Mouse (Mus musculus) heart, embryonic 10.5 days (tissue): Measurements from ENCODE around the gene Gm10477. TPM values are rescaled to one million over a fixed set of nuclear protein-coding genes. Genes with fewer than 3 reads are reported as not detected.
"Not testable (repeated sequence)": the region's sequence is repeated elsewhere in the genome, so short reads cannot be mapped to it uniquely, and the experiment has no call there.

ENCODE experiments used
- DNase-seq: peaks from one replicate; pipeline ENCODE4 v3.0.0-alpha.2; 2017; ENCODE audit warnings: low spot score
- H3K27ac ChIP-seq: fragments of 300-500 bp; sonication (generic); 2 replicates; pipeline ENCODE4 v1.5.1; 2016; ENCODE audit warnings: mild to moderate bottlenecking
- H3K27me3 ChIP-seq: fragments of 300-500 bp; sonication (generic); 2 replicates; pipeline ENCODE4 v1.6.1; 2016; ENCODE audit warnings: mild to moderate bottlenecking; ENCODE audit not compliant: poor library complexity, insufficient read depth, severe bottlenecking
- H3K36me3 ChIP-seq: fragments of 300-500 bp; sonication (generic); 2 replicates; pipeline ENCODE4 v1.6.1; 2016; ENCODE audit warnings: mild to moderate bottlenecking, moderate library complexity
- H3K4me1 ChIP-seq: fragments of 300-500 bp; sonication (generic); 2 replicates; pipeline ENCODE4 v1.6.1; 2016; ENCODE audit warnings: mild to moderate bottlenecking
- H3K4me3 ChIP-seq: fragments of 300-500 bp; sonication (generic); 2 replicates; pipeline ENCODE4 v1.5.1; 2016; ENCODE audit warnings: mild to moderate bottlenecking, moderate library complexity
- H3K9me3 ChIP-seq: fragments of 300-500 bp; sonication (generic); 2 replicates; pipeline ENCODE4 v1.6.1; 2016; ENCODE audit warnings: mild to moderate bottlenecking, moderate library complexity
- WGBS: fragments of 180-500 bp; shearing (Covaris S2); methylation state at CpG from one replicate; pipeline ENCODE4 v1.1.7; 2016; 5-methylcytosine and 5-hydroxymethylcytosine counted together
- polyA plus RNA-seq: library from polyadenylated mRNA; unstranded; fragments of >200 nt; fragmentation: Nextera tagmentation; extraction: Ambion mirVana; gene quantifications from 2 replicates; pipeline ENCODE4 v1.2.1, GENCODE M21; 2016

Gm10477 gene
- polyA plus RNA-seq, result not detected in 2 replicates

GRCm38 (mm10) chrX:56524442-56524841 is at the start of gene Gm10477:
Gm10477 (plus strand) TSS chrX:56524742.
- not testable (repeated sequence) for H3K27ac ChIP-seq, H3K36me3 ChIP-seq, H3K27me3 ChIP-seq, H3K4me3 ChIP-seq, DNase-seq, H3K9me3 ChIP-seq, H3K4me1 ChIP-seq
- 77% methylated on average over 6 of the region's 6 CpGs for WGBS

GRCm38 (mm10) chrX:56477553-56477952 is 47.0 kb upstream of the Gm10477 start:
- DNase-seq, result no peak
- Histone ChIP-seq H3K36me3 (no peaks in the 10 kb centered on the region), H3K4me1 (no peaks in the 10 kb centered on the region), H3K27me3 (no peaks in the 10 kb centered on the region), H3K9me3 (no peaks in the 10 kb centered on the region), H3K27ac (no peak overlapping the region), H3K4me3 (no peak overlapping the region)
- WGBS, result 80% methylated on average over 3 of the region's 3 CpGs

- peaks cover 2% of the 10 kb centered on the region; the same call in 1 of the 2 replicates for H3K36me3 ChIP-seq
- H3K4me1 ChIP-seq, result no peaks in the 10 kb centered on the region
- no peak overlapping the region for H3K4me3 ChIP-seq
- 65% methylated on average over 3 of the region's 3 CpGs for WGBS
- H3K27me3 ChIP-seq, result no peaks in the 10 kb centered on the region
- no peaks in the 10 kb centered on the region for H3K9me3 ChIP-seq
- H3K27ac ChIP-seq, result no peak overlapping the region
- no peak for DNase-seq
Observed at GRCm38 (mm10) chrX:56481906-56482305, 42.6 kb upstream of the Gm10477 start.

GRCm38 (mm10) chrX:56489758-56490157 is 34.8 kb upstream of the Gm10477 start:
- Histone ChIP-seq H3K27ac (no peak overlapping the region), H3K9me3 (no peaks in the 10 kb centered on the region), H3K27me3 (no peaks in the 10 kb centered on the region), H3K4me1 (no peaks in the 10 kb centered on the region), H3K36me3 (no peaks in the 10 kb centered on the region), H3K4me3 (no peak overlapping the region)
- WGBS, result 24% methylated on average over 1 of the region's 1 CpGs
- DNase-seq, result no peak

GRCm38 (mm10) chrX:56497241-56497640 is 27.3 kb upstream of the Gm10477 start:
- peaks cover 8% of the 10 kb centered on the region; the same call in 1 of the 2 replicates for H3K36me3 ChIP-seq
- WGBS, result 84% methylated on average over 7 of the region's 7 CpGs
- no peaks in the 10 kb centered on the region for H3K9me3 ChIP-seq
- H3K4me3 ChIP-seq, result no peak overlapping the region
- no peaks in the 10 kb centered on the region for H3K4me1 ChIP-seq
- H3K27ac ChIP-seq, result no peak overlapping the region
- no peaks in the 10 kb centered on the region for H3K27me3 ChIP-seq
- DNase-seq, result no peak

DNA sequence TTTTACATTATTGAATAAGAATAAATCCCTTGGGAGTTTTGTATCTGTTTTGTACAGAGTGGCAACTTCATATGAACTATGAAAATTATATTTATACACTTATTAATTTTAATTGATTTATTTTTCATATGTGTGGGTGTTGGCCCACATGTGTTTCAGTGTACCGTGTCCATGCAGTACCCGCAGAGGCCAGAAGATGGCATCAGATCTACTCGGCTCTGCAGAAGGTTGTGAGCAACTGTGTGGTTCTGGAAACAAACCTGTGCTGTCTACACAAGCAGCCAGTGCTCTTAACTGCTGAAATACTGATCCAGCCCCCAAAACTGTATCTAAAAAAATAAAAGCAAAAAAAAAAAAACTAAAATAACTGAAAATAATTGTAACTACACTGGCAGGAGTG is 6.7 kb downstream of the Gm10477 start:
- Histone ChIP-seq H3K27me3 (no peaks in the 10 kb centered on the region), H3K9me3 (no peaks in the 10 kb centered on the region), H3K4me1 (no peaks in the 10 kb centered on the region), H3K4me3 (no peak overlapping the region), H3K27ac (no peak overlapping the region), H3K36me3 (no peaks in the 10 kb centered on the region)
- DNase-seq, result no peak
- 10% methylated on average over 3 of the region's 3 CpGs for WGBS

GRCm38 (mm10) chrX:56537162-56537561 is 12.6 kb downstream of the Gm10477 start:
- H3K27ac ChIP-seq, result no peak overlapping the region
- H3K4me3 ChIP-seq, result no peak overlapping the region
- no peaks in the 10 kb centered on the region for H3K36me3 ChIP-seq
- WGBS, result 49% methylated on average over 4 of the region's 4 CpGs
- no peaks in the 10 kb centered on the region for H3K4me1 ChIP-seq
- DNase-seq, result no peak
- no peaks in the 10 kb centered on the region for H3K27me3 ChIP-seq
- no peaks in the 10 kb centered on the region for H3K9me3 ChIP-seq

- no peak for DNase-seq
- H3K27ac ChIP-seq, result no peak within 1 kb of the TSS
- H3K4me1 ChIP-seq, result no peaks in the 10 kb centered on the region
- H3K9me3 ChIP-seq, result no peaks in the 10 kb centered on the region
- 83% methylated on average over 7 of the region's 7 CpGs for WGBS
- H3K27me3 ChIP-seq, result no peaks in the 10 kb centered on the region
- no peak within 1 kb of the TSS for H3K4me3 ChIP-seq
- no peaks in the 10 kb centered on the region for H3K36me3 ChIP-seq
Observed at GRCm38 (mm10) chrX:56549506-56549905, 25.0 kb downstream of the Gm10477 start, which contains the start of gene Gm648. Gm648 (minus strand) TSS chrX:56549606.

GRCm38 (mm10) chrX:56553584-56553983 is 29.0 kb downstream of the Gm10477 start:
- Histone ChIP-seq H3K36me3 (no peaks in the 10 kb centered on the region), H3K27ac (no peak overlapping the region), H3K4me3 (no peak overlapping the region), H3K9me3 (no peaks in the 10 kb centered on the region), H3K4me1 (no peaks in the 10 kb centered on the region), H3K27me3 (no peaks in the 10 kb centered on the region)
- no peak for DNase-seq
- WGBS, result 77% methylated on average over 3 of the region's 3 CpGs

- Histone ChIP-seq H3K27me3 (no peaks in the 10 kb centered on the region), H3K27ac (no peak overlapping the region), H3K4me3 (no peak overlapping the region), H3K9me3 (no peaks in the 10 kb centered on the region), H3K36me3 (no peaks in the 10 kb centered on the region), H3K4me1 (no peaks in the 10 kb centered on the region)
- WGBS, result 21% methylated on average over 6 of the region's 6 CpGs
- no peak for DNase-seq
Observed at GRCm38 (mm10) chrX:56572465-56572864, 47.9 kb downstream of the Gm10477 start.

Other genes starting within 250 kb of the Gm10477 start
- 7.4 and 9.7 TPM in 2 replicates for gene Zfp449, start 178.3 kb upstream of the Gm10477 start, polyA plus RNA-seq
- gene Smim10l2a, start 150.2 kb upstream of the Gm10477 start, polyA plus RNA-seq, result 4.5 and 6.9 TPM in 2 replicates
- 1.5 and 1.7 TPM in 2 replicates for gene Gm2174, start 76.8 kb upstream of the Gm10477 start, polyA plus RNA-seq
- 19.3 and 23.0 TPM in 2 replicates for gene Ints6l, start 69.9 kb upstream of the Gm10477 start, polyA plus RNA-seq
- 0.16 TPM in 1 of 2 replicates, not detected in the other for gene Gm648, start 24.9 kb downstream of the Gm10477 start, polyA plus RNA-seq
- gene Mmgt1, start 73.3 kb downstream of the Gm10477 start, polyA plus RNA-seq, result 24.8 and 29.2 TPM in 2 replicates
- 6.3 and 8.0 TPM in 2 replicates for gene Slc9a6, start 85.0 kb downstream of the Gm10477 start, polyA plus RNA-seq
- gene Fhl1, start 207.0 kb downstream of the Gm10477 start, polyA plus RNA-seq, result 107 and 130 TPM in 2 replicates